8 mouse cellular contexts compared by ENCODE assay signal in the genomic region with DNA sequence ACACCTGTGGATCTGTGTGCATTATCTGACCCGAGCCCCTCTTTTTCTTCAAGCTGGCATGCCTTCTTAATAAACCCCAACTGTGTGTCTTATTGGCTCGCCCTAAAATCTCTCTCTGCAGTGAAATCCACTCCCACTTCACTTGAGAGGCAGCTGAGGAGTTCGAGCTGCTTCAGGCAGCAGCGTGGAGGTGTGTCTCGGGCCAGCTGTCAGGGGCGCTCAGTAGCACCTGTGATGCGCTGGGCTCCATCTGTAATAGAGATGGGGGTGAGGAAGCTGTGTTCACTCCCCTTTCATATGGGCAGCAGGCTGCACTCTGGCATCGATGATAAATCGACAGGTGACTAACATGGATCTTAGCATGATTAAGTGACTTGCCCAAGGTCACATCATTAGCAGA. TPM values are rescaled to one million over a fixed set of nuclear protein-coding genes. Genes with fewer than 3 reads are reported as not detected.
A peak's percentile ranks its signal among the peaks of the same experiment; 100 is the strongest.
DNase-seq lines count a peak whose midpoint lies in the region; ATAC-seq lines count a peak whose summit lies in the region.

No protein-coding gene starts in this region.

- H3K4me3 ChIP-seq in heart, embryonic 16.5 days (ENCODE audit: low read length), result peak overlapping the region; percentile 56; the same call in 1 of the 2 replicates
- H3K4me3 ChIP-seq in liver, embryonic 16.5 days (ENCODE audit: low read depth, low read length), result peak overlapping the region; percentile 63

- H3K36me3 ChIP-seq in heart, embryonic 16.5 days (ENCODE audit: control insufficient read depth, insufficient read depth), result no peaks in the 10 kb centered on the region
- H3K36me3 ChIP-seq in liver, embryonic 16.5 days (ENCODE audit: control insufficient read depth, insufficient read depth), result no peaks in the 10 kb centered on the region

- ATAC-seq in heart, embryonic 16.5 days (replicated peaks; ENCODE audit: extremely low read depth, insufficient read depth, low FRiP score), result no peak
- ATAC-seq in liver, embryonic 16.5 days (ENCODE audit: low read depth), result no peak

- WGBS in heart, embryonic 16.5 days, result 52% methylated on average over 9 of the region's 9 CpGs
- 58% methylated on average over 9 of the region's 9 CpGs for WGBS in liver, embryonic 16.5 days (ENCODE audit: insufficient replicate concordance)

- peak overlapping the region; percentile 76 for H3K9ac ChIP-seq in heart, embryonic 16.5 days (ENCODE audit: low read length)
- peak overlapping the region; percentile 88 for H3K9ac ChIP-seq in liver, embryonic 16.5 days (ENCODE audit: low read depth, low read length)

- H3K4me2 ChIP-seq in heart, embryonic 16.5 days (ENCODE audit: low read depth, low read length), result peak overlapping the region; percentile 86
- peak overlapping the region; percentile 92 for H3K4me2 ChIP-seq in liver, embryonic 16.5 days (ENCODE audit: low read depth, low read length)

- DNase-seq in heart, adult 11 months, result peak; percentile 90
- DNase-seq in heart, postnatal 25 days (ENCODE audit: low spot score), result no peak
- DNase-seq in A20 (ENCODE audit: low read depth, low spot score), result peak; percentile 65
- DNase-seq in layer of hippocampus, adult 8-10 months (ENCODE audit: low spot score in 2 of 2), result no peak
- no peak for DNase-seq in right cerebral cortex, postnatal 25 days
- DNase-seq in gastrocnemius, adult 8-10 months (ENCODE audit: low spot score in 2 of 2), result no peak

- H3K27me3 ChIP-seq in heart, embryonic 16.5 days (ENCODE audit: control insufficient read depth, insufficient read depth, low read length), result no peaks in the 10 kb centered on the region
- H3K27me3 ChIP-seq in liver, embryonic 16.5 days (ENCODE audit: control insufficient read depth, insufficient read depth, low read depth, low read length), result no peaks in the 10 kb centered on the region

- H3K9me3 ChIP-seq in heart, embryonic 16.5 days (replicated peaks; ENCODE audit: control insufficient read depth, low read length), result no peaks in the 10 kb centered on the region
- no peaks in the 10 kb centered on the region for H3K9me3 ChIP-seq in liver, embryonic 16.5 days (replicated peaks; ENCODE audit: control insufficient read depth, low read length)

- intact Hi-C loops in heart, postnatal 25 days (cut with DNase I), result no loop called here

- peaks cover 27% of the 10 kb centered on the region for H3K4me1 ChIP-seq in heart, embryonic 16.5 days (ENCODE audit: control insufficient read depth, insufficient read depth, low read length)
- peaks cover 65% of the 10 kb centered on the region for H3K4me1 ChIP-seq in liver, embryonic 16.5 days (ENCODE audit: control insufficient read depth, low read depth, low read length)

- 0 out of 2 replicates have a peak overlapping the region, but pooled peaks have one; percentile 74 for H3K27ac ChIP-seq in heart, embryonic 16.5 days (ENCODE audit: low read length)
- peak overlapping the region; percentile 99 for H3K27ac ChIP-seq in liver, embryonic 16.5 days (ENCODE audit: low read length)

RNA-seq across cellular contexts. Expression of a gene that starts 43.6 kb away (rescaled TPM):
- 100 to 1,000 TPM in 1 of 2 experiments, 10 to 100 TPM in 1; 96.0 to 103 TPM for total RNA-seq in heart, postnatal 25 days (2021)
- 22.7 and 24.3 TPM in 2 replicates for polyA plus RNA-seq in heart, embryonic 16.5 days (2015; fragmentation: Nextera tagmentation; extraction: Ambion mirVana)
- polyA plus RNA-seq in liver, embryonic 16.5 days (2015; fragmentation: Nextera tagmentation; extraction: Ambion mirVana), result 42.9 and 46.1 TPM in 2 replicates
- total RNA-seq in layer of hippocampus, adult 8-10 months (2022), result 100 to 1,000 TPM; 109 to 123 (median 113) TPM
- total RNA-seq in gastrocnemius, adult 8-10 months (2022), result 100 to 1,000 TPM in 1 of 4 experiments, 10 to 100 TPM in 3; 91.5 to 100 (median 92.8) TPM

Comparison
In these comparisons a context has a peak if more than half of its experiments do, and no peak if none do; other contexts are left out.
1. DNase-seq: peak in heart, adult 11 months (single experiment) and A20 (single experiment); none in heart, postnatal 25 days (single experiment), layer of hippocampus, adult 8-10 months (0 of 2), right cerebral cortex, postnatal 25 days (single experiment) and gastrocnemius, adult 8-10 months (0 of 2).